Mouse (Mus musculus) forelimb bud, embryonic 11.5 days (tissue): ENCODE data around the gene Tmem234.

Source experiments
- DNase-seq: peaks from one replicate; pipeline ENCODE4 v3.0.0-alpha.2; 2012; ENCODE audit warnings: low read depth, low spot score

The Tmem234 gene

GRCm38 (mm10) chr4:129578466-129578865 is 22.0 kb upstream of the Tmem234 start, which contains the start of gene Fam167b:
Gene Fam167b, minus strand, starts transcription at chr4:129578549.
- DNase-seq, result no peak

GRCm38 (mm10) chr4:129580347-129580746 is 20.1 kb upstream of the Tmem234 start:
- DNase-seq, result no peak

- DNase-seq, result no peak
These were observed 18.2 kb upstream of the Tmem234 start for GRCm38 (mm10) chr4:129582251-129582650.

GRCm38 (mm10) chr4:129584370-129584769 is 16.1 kb upstream of the Tmem234 start:
- DNase-seq, result no peak

- DNase-seq, result peak; percentile 68
These were observed 15.4 kb upstream of the Tmem234 start for GRCm38 (mm10) chr4:129584884-129585608.

GRCm38 (mm10) chr4:129585773-129586172 is 14.7 kb upstream of the Tmem234 start:
- no peak for DNase-seq

- no peak for DNase-seq
These were observed 13.5 kb upstream of the Tmem234 start for GRCm38 (mm10) chr4:129586943-129587342.

GRCm38 (mm10) chr4:129588865-129589264 is 11.6 kb upstream of the Tmem234 start:
- no peak for DNase-seq

- peak; percentile 88 for DNase-seq
These were observed 8.1 kb downstream of the Tmem234 start for GRCm38 (mm10) chr4:129608426-129609025.

GRCm38 (mm10) chr4:129609139-129609631 is 8.7 kb downstream of the Tmem234 start:
- DNase-seq, result no peak

GRCm38 (mm10) chr4:129610026-129610425 is 9.6 kb downstream of the Tmem234 start:
- DNase-seq, result no peak

GRCm38 (mm10) chr4:129610472-129610871 is 10.0 kb downstream of the Tmem234 start:
- no peak for DNase-seq

GRCm38 (mm10) chr4:129614093-129614492 is 13.6 kb downstream of the Tmem234 start, which contains the start of gene Dcdc2b:
Gene Dcdc2b, minus strand, starts transcription at chr4:129614257.
- DNase-seq, result no peak

- no peak for DNase-seq
These were observed 15.4 kb downstream of the Tmem234 start for GRCm38 (mm10) chr4:129615801-129616290.

GRCm38 (mm10) chr4:129616631-129617030 is 16.2 kb downstream of the Tmem234 start:
- no peak for DNase-seq

GRCm38 (mm10) chr4:129617121-129617641 is 16.7 kb downstream of the Tmem234 start:
- no peak for DNase-seq

GRCm38 (mm10) chr4:129618031-129618430 is 17.6 kb downstream of the Tmem234 start:
- no peak for DNase-seq

GRCm38 (mm10) chr4:129618786-129619691 is 18.6 kb downstream of the Tmem234 start, which contains the start of gene Iqcc:
Gene Iqcc, minus strand, starts transcription at chr4:129619099.
- peak; percentile 89 for DNase-seq

GRCm38 (mm10) chr4:129620419-129621282 is 20.2 kb downstream of the Tmem234 start:
- no peak for DNase-seq

GRCm38 (mm10) chr4:129621283-129621841 is 20.9 kb downstream of the Tmem234 start:
- no peak for DNase-seq
